Comparison of ENCODE assay signal across 28 mouse cellular contexts in genomic region chr11:69381356-69381755, GRCm38 (mm10). TPM values are rescaled to one million over a fixed set of nuclear protein-coding genes. Genes with fewer than 3 reads are reported as not detected.
DNase-seq lines count a peak whose midpoint lies in the region; ATAC-seq lines count a peak whose summit lies in the region.
"Had no signal": no experiment of that assay in that cellular context is flagged by ENCODE, and none has a peak within 500 bp of the region (broad histone marks: within the 10 kb centered on the region; RNA-seq: fewer than 3 reads in every experiment).

No protein-coding gene starts in this region.

- no peaks in the 10 kb centered on the region for H3K9me3 ChIP-seq in intestine, embryonic 16.5 days (ENCODE audit: control insufficient read depth, low read length)
- H3K9me3 ChIP-seq: embryonic facial prominence, embryonic 13.5 days; forebrain, embryonic 10.5 days; G1E; hindbrain, embryonic 12.5 days; limb, embryonic 10.5 days; limb, embryonic 15.5 days; liver, embryonic 13.5 days; megakaryocyte, embryonic 14.5 days; midbrain, embryonic 12.5 days; neural tube, embryonic 12.5 days had no signal

- no peak for ATAC-seq in intestine, embryonic 16.5 days
- ATAC-seq: forebrain, embryonic 16.5 days; lung, postnatal 0 days had no signal

- H3K4me1 ChIP-seq in intestine, embryonic 16.5 days (ENCODE audit: control insufficient read depth, insufficient read depth, low read length) = peaks cover 4% of the 10 kb centered on the region; the same call in 1 of the 2 replicates
- H3K4me1 ChIP-seq: forebrain, embryonic 10.5 days; hindbrain, embryonic 12.5 days; midbrain, embryonic 12.5 days; neural tube, embryonic 12.5 days had no signal

- no peaks in the 10 kb centered on the region for H3K36me3 ChIP-seq in intestine, embryonic 16.5 days (ENCODE audit: control insufficient read depth, insufficient read depth, low read length)
- H3K36me3 ChIP-seq: liver, embryonic 13.5 days had no signal

- DNase-seq in cerebellum, adult 11-12 months = peak; percentile 66
- DNase-seq in cerebellum, postnatal 4 days (ENCODE audit: low spot score in 2 of 2) = no peak
- peak; percentile 68 for DNase-seq in kidney, postnatal 10 days
- no peak for DNase-seq in kidney, adult 11 months
- peak; percentile 81 for DNase-seq in brain, adult 2 months (ENCODE audit: low read depth, low spot score)
- DNase-seq in cerebellum, postnatal 10 days = peak; percentile 88 to 90
- DNase-seq in thymus, adult 18-20 months = no peak
- DNase-seq: adrenal gland, adult 8-10 months; gastrocnemius, postnatal 14 days; heart, postnatal 36 days; kidney, postnatal 4 days; liver, embryonic 13.5 days; lung, adult 18-20 months; lung, postnatal 4 days; thymus, postnatal 36 days had no signal

- H3K27ac ChIP-seq in intestine, embryonic 16.5 days (ENCODE audit: low read length) = no peak overlapping the region
- H3K27ac ChIP-seq: embryonic facial prominence, embryonic 13.5 days; forebrain, embryonic 10.5 days; hindbrain, embryonic 12.5 days; limb, embryonic 10.5 days; limb, embryonic 15.5 days; liver, embryonic 13.5 days; midbrain, embryonic 12.5 days; neural tube, embryonic 12.5 days had no signal

- H3K4me3 ChIP-seq in intestine, embryonic 16.5 days (ENCODE audit: low read length) = no peak overlapping the region
- H3K4me3 ChIP-seq: embryonic facial prominence, embryonic 13.5 days; forebrain, embryonic 10.5 days; hindbrain, embryonic 12.5 days; limb, embryonic 10.5 days; limb, embryonic 15.5 days; liver, embryonic 13.5 days; megakaryocyte, embryonic 14.5 days; midbrain, embryonic 12.5 days; myocyte; neural tube, embryonic 12.5 days had no signal

- WGBS in intestine, embryonic 16.5 days = 82% methylated on average over 6 of the region's 6 CpGs

- H3K4me2 ChIP-seq in intestine, embryonic 16.5 days (ENCODE audit: low read depth, low read length) = no peak overlapping the region
- H3K4me2 ChIP-seq: embryonic facial prominence, embryonic 13.5 days; hindbrain, embryonic 12.5 days; limb, embryonic 15.5 days; liver, embryonic 13.5 days; midbrain, embryonic 12.5 days; neural tube, embryonic 12.5 days had no signal

- no peaks in the 10 kb centered on the region for H3K27me3 ChIP-seq in intestine, embryonic 16.5 days (replicated peaks; ENCODE audit: control insufficient read depth, insufficient read depth, low read length)
- H3K27me3 ChIP-seq: embryonic facial prominence, embryonic 13.5 days; hindbrain, embryonic 12.5 days; limb, embryonic 15.5 days; liver, embryonic 13.5 days; midbrain, embryonic 12.5 days; neural tube, embryonic 12.5 days had no signal

- no peak overlapping the region for H3K9ac ChIP-seq in intestine, embryonic 16.5 days (ENCODE audit: low read depth, low read length)
- H3K9ac ChIP-seq: embryonic facial prominence, embryonic 13.5 days; hindbrain, embryonic 12.5 days; limb, embryonic 15.5 days; liver, embryonic 13.5 days; midbrain, embryonic 12.5 days; neural tube, embryonic 12.5 days had no signal

RNA-seq across cellular contexts. Expression of gene Chd3, which starts 12.2 kb away (rescaled TPM):
- polyA plus RNA-seq in intestine, embryonic 16.5 days (2015; fragmentation: Nextera tagmentation; extraction: Ambion mirVana) = 33.4 and 35.5 TPM in 2 replicates

RNA-seq across cellular contexts. Expression of gene Naa38, which starts 13.9 kb away (rescaled TPM):
- 168 and 170 TPM in 2 replicates for polyA plus RNA-seq in intestine, embryonic 16.5 days (2015; fragmentation: Nextera tagmentation; extraction: Ambion mirVana)

RNA-seq across cellular contexts. Expression of gene Cyb5d1, which starts 14.1 kb away (rescaled TPM):
- 22.6 and 24.0 TPM in 2 replicates for polyA plus RNA-seq in intestine, embryonic 16.5 days (2015; fragmentation: Nextera tagmentation; extraction: Ambion mirVana)

RNA-seq across cellular contexts. Expression of gene Tmem88, which starts 16.7 kb away (rescaled TPM):
- 30.8 and 31.0 TPM in 2 replicates for polyA plus RNA-seq in intestine, embryonic 16.5 days (2015; fragmentation: Nextera tagmentation; extraction: Ambion mirVana)

RNA-seq across cellular contexts. Expression of gene Kdm6b, which starts 32.1 kb away (rescaled TPM):
- 17.6 and 18.8 TPM in 2 replicates for polyA plus RNA-seq in intestine, embryonic 16.5 days (2015; fragmentation: Nextera tagmentation; extraction: Ambion mirVana)

Comparison
In these comparisons a context has a peak if more than half of its experiments do, and no peak if none do; other contexts are left out.
1. DNase-seq: peak in cerebellum, adult 11-12 months (single experiment), kidney, postnatal 10 days (single experiment), brain, adult 2 months (single experiment) and cerebellum, postnatal 10 days (2 of 2); none in cerebellum, postnatal 4 days (0 of 2), kidney, adult 11 months (single experiment) and thymus, adult 18-20 months (0 of 2).